Mouse (Mus musculus) limb, embryonic 11.5 days (tissue): ENCODE measurements at regions not wholly inside any gene's neighbourhood (a gene's known extent, or its start where the extent isn't known, plus 50 kb on each side); places are given as distances from the start of the nearest gene placed in this dataset.
A peak's percentile ranks its signal among the peaks of the same experiment; 100 is the strongest.

Experiments used
- ATAC-seq: fragments of 200-750 bp; cut with Nextera tagmentation; 2 replicates; pipeline ENCODE4 v1.8.0; 2017; ENCODE audit warnings: low read depth; ENCODE audit not compliant: insufficient number of reproducible peaks, low FRiP score, low TSS enrichment
- DNase-seq: peaks from one replicate; pipeline ENCODE4 v3.0.0-alpha.2; 2015; ENCODE audit warnings: low spot score
- H3K27ac ChIP-seq: fragments of 300-500 bp; sonication (generic); replicated peaks from 2 replicates; pipeline ENCODE4 v1.5.1; 2014; ENCODE audit warnings: low read depth, mild to moderate bottlenecking, low read length
- H3K27me3 ChIP-seq: fragments of 300-500 bp; sonication (generic); 2 replicates; pipeline ENCODE4 v1.6.1; 2014; ENCODE audit warnings: mild to moderate bottlenecking, low read length, mixed read lengths; ENCODE audit not compliant: control insufficient read depth, insufficient read depth
- H3K36me3 ChIP-seq: fragments of 300-500 bp; sonication (generic); 2 replicates; pipeline ENCODE4 v1.6.1; 2014; ENCODE audit warnings: mild to moderate bottlenecking, low read length, moderate library complexity, mixed read lengths; ENCODE audit not compliant: control insufficient read depth, insufficient read depth
- H3K4me1 ChIP-seq: fragments of 300-500 bp; sonication (generic); 2 replicates; pipeline ENCODE4 v1.6.1; 2014; ENCODE audit warnings: low read length, mixed read lengths; ENCODE audit not compliant: control insufficient read depth, insufficient read depth
- H3K4me2 ChIP-seq: fragments of 300-500 bp; sonication (generic); 2 replicates; pipeline ENCODE4 v1.6.1; 2014; ENCODE audit warnings: low read depth, mild to moderate bottlenecking, moderate library complexity; ENCODE audit not compliant: severe bottlenecking
- H3K4me3 ChIP-seq: fragments of 300-500 bp; sonication (generic); 2 replicates; pipeline ENCODE4 v1.5.1; 2014; ENCODE audit warnings: low read depth, low read length
- H3K9ac ChIP-seq: fragments of 300-500 bp; sonication (generic); 2 replicates; pipeline ENCODE4 v1.6.1; 2014; ENCODE audit warnings: mild to moderate bottlenecking, low read length
- H3K9me3 ChIP-seq: fragments of 300-500 bp; sonication (generic); 2 replicates; pipeline ENCODE4 v1.6.1; 2016; ENCODE audit warnings: low read length; ENCODE audit not compliant: control insufficient read depth
- WGBS: fragments of 180-500 bp; shearing (Covaris S2); extraction: QIAGEN DNeasy Blood & Tissue Kit; methylation state at CpG from one replicate; pipeline ENCODE4 v1.1.7; 2014; 5-methylcytosine and 5-hydroxymethylcytosine counted together

DNA sequence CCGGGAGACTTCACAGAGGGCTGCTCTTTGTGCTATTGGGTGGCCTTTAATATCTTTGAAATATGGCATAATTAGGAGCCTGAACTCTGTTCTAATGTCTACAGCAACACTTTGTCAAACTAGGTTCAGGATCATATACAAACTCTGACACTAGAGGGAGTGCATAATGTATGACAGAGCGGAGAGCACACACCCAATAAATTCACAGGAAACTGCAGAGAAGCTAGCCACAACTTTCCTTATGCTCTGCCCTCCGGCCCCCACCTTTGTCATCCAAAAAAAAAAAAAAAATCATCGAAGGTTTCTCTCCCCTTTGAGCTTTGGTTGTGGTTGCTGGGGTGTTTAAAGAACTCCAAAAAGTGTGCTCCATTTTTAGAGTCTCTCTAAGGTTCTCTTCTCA, 107.6 kb downstream of the Npy start:
- no peak overlapping the region for H3K4me2 ChIP-seq
- H3K27me3 ChIP-seq = no peaks in the 10 kb centered on the region
- H3K9me3 ChIP-seq = no peaks in the 10 kb centered on the region
- 35% methylated on average over 4 of the region's 4 CpGs for WGBS
- H3K36me3 ChIP-seq = no peaks in the 10 kb centered on the region
- ATAC-seq (no peak), DNase-seq (no peak)
- H3K4me3 ChIP-seq = no peak overlapping the region
- no peak overlapping the region for H3K9ac ChIP-seq
- H3K4me1 ChIP-seq = no peaks in the 10 kb centered on the region
- no peak overlapping the region for H3K27ac ChIP-seq

DNA sequence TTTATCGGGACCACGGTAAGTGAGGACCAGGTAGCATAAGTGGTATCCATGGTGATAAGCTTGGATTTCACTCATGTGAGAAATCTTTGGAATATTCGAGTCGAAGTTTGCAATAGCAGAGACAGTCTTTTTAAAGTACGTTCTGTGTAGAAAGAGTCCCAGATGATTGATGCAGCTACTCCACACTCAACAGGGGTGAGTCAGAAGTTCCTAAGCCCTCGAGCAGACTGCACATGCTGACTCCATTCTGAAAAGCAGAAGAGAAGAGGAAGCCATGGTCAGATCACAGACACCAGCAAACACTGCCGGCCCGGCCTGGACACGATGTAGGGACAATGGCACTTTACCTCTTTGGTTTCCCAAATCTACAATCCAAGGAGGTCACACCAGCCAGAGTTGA, 120.6 kb downstream of the Npy start:
- Histone ChIP-seq H3K4me2 (no peak overlapping the region), H3K27ac (no peak overlapping the region), H3K27me3 (no peaks in the 10 kb centered on the region), H3K4me1 (no peaks in the 10 kb centered on the region), H3K9ac (no peak overlapping the region), H3K4me3 (no peak overlapping the region), H3K9me3 (no peaks in the 10 kb centered on the region), H3K36me3 (no peaks in the 10 kb centered on the region)
- ATAC-seq (no peak), DNase-seq (no peak)
- WGBS = 89% methylated on average over 9 of the region's 9 CpGs

- no peak overlapping the region for H3K27ac ChIP-seq
- no peak overlapping the region for H3K4me2 ChIP-seq
- no peak overlapping the region for H3K4me3 ChIP-seq
- ATAC-seq = no peak
- WGBS = 93% methylated on average over 8 of the region's 8 CpGs
- H3K9ac ChIP-seq = no peak overlapping the region
- no peak for DNase-seq
- H3K36me3 ChIP-seq = no peaks in the 10 kb centered on the region
- no peaks in the 10 kb centered on the region for H3K9me3 ChIP-seq
- H3K27me3 ChIP-seq = no peaks in the 10 kb centered on the region
- no peaks in the 10 kb centered on the region for H3K4me1 ChIP-seq
Observed at GRCm38 (mm10) chr6:49958891-49959290, 136.4 kb downstream of the Npy start.

GRCm38 (mm10) chr6:49961166-49961565, 138.7 kb downstream of the Npy start:
- Histone ChIP-seq H3K9me3 (no peaks in the 10 kb centered on the region), H3K4me3 (no peak overlapping the region), H3K4me1 (no peaks in the 10 kb centered on the region), H3K27me3 (no peaks in the 10 kb centered on the region), H3K27ac (no peak overlapping the region), H3K4me2 (no peak overlapping the region), H3K9ac (no peak overlapping the region), H3K36me3 (no peaks in the 10 kb centered on the region)
- WGBS = 85% methylated on average over 4 of the region's 4 CpGs
- no peak for DNase-seq
- no peak for ATAC-seq

DNA sequence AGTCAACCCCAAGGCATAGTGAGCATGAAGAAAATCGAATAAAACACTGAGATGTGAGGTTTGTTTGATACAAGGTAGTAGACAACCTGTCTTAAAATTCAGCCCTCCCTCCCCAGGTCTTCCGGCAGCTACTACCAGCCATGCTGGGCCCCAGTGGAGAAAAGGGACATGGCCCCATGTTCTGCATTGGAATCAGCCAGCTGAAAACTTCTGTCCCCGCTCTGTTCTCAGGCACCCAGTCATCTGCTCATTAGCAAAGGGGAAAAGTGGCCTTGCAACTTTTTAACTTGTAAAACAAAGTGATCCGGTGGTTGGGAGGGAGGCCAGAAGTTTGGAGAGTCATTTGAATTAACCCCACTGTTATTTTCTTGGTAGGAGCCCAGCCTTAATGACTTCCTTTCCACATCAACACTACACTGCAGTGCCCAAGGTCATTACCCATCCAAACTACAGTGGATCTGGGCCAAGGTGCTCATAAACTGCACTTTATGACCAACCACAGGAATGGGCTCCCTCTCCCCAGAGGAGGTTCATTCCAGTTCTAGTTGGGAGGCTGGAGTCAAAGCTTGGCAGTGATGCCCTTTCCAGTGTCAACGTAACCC, 143.5 kb downstream of the Npy start:
- no peak overlapping the region for H3K4me2 ChIP-seq
- 49% methylated on average over 5 of the region's 5 CpGs for WGBS
- H3K27me3 ChIP-seq = no peaks in the 10 kb centered on the region
- no peaks in the 10 kb centered on the region for H3K9me3 ChIP-seq
- ATAC-seq (peak; percentile 67; the same call in 1 of the 2 replicates), DNase-seq (peak; percentile 51)
- no peak overlapping the region for H3K4me3 ChIP-seq
- H3K9ac ChIP-seq = no peak overlapping the region
- H3K36me3 ChIP-seq = no peaks in the 10 kb centered on the region
- peaks cover 4% of the 10 kb centered on the region; the same call in 1 of the 2 replicates for H3K4me1 ChIP-seq
- 0 out of 2 replicates have a peak overlapping the region, but pooled peaks have one; percentile 15 for H3K27ac ChIP-seq

DNA sequence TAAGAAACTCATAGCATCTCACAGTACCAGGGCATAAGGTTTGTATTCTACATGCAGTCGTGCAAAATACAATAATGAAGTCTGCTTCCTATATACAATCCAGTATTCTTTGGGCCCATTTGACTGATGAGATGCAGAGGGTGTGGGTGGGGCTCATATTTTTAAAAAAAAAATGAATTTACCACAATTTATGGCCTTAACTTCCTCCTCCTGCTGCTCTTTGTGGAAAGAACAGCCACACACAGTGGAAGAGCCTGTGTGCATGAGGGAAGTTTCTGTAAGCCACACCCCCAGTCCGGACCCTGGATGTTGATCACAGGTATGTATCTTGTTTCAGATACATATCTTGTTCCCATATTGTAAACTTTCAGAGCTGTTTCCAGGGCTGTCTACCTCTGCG, 143.5 kb upstream of the Mpp6 start:
- no peak overlapping the region for H3K27ac ChIP-seq
- H3K4me1 ChIP-seq = peaks cover 4% of the 10 kb centered on the region; the same call in 1 of the 2 replicates
- H3K4me3 ChIP-seq = no peak overlapping the region
- H3K27me3 ChIP-seq = no peaks in the 10 kb centered on the region
- no peak overlapping the region for H3K9ac ChIP-seq
- no peak for DNase-seq
- ATAC-seq = no peak
- H3K4me2 ChIP-seq = no peak overlapping the region
- no peaks in the 10 kb centered on the region for H3K9me3 ChIP-seq
- WGBS = 86% methylated on average over 3 of the region's 3 CpGs
- no peaks in the 10 kb centered on the region for H3K36me3 ChIP-seq

GRCm38 (mm10) chr6:49973258-49973865, 136.7 kb upstream of the Mpp6 start:
- Histone ChIP-seq H3K9me3 (no peaks in the 10 kb centered on the region), H3K27ac (no peak overlapping the region), H3K9ac (no peak overlapping the region), H3K4me3 (no peak overlapping the region), H3K4me1 (no peaks in the 10 kb centered on the region; the same call in 1 of the 2 replicates), H3K4me2 (no peak overlapping the region), H3K36me3 (no peaks in the 10 kb centered on the region), H3K27me3 (no peaks in the 10 kb centered on the region)
- ATAC-seq (no peak), DNase-seq (no peak)
- WGBS = 66% methylated on average over 7 of the region's 7 CpGs

- DNase-seq (peak; percentile 51), ATAC-seq (no peak)
- Histone ChIP-seq H3K4me2 (no peak overlapping the region), H3K9ac (no peak overlapping the region), H3K27me3 (no peaks in the 10 kb centered on the region; the same call in 1 of the 2 replicates), H3K9me3 (no peaks in the 10 kb centered on the region), H3K36me3 (no peaks in the 10 kb centered on the region), H3K4me3 (no peak overlapping the region), H3K4me1 (no peaks in the 10 kb centered on the region; the same call in 1 of the 2 replicates), H3K27ac (no peak overlapping the region)
- 65% methylated on average over 11 of the region's 11 CpGs for WGBS
Observed at GRCm38 (mm10) chr6:49977783-49978182, 132.3 kb upstream of the Mpp6 start.
